In genomic region chr4:136149045-136149379, GRCm38 (mm10) we compare ENCODE assay signal across 10 mouse cellular contexts. TPM values are rescaled to one million over a fixed set of nuclear protein-coding genes. Genes with fewer than 3 reads are reported as not detected.
DNase-seq lines count a peak whose midpoint lies in the region; ATAC-seq and TF ChIP-seq lines count a peak whose summit lies in the region.
"Had no signal": no experiment of that assay in that cellular context is flagged by ENCODE, and none has a peak within 500 bp of the region (broad histone marks: within the 10 kb centered on the region; RNA-seq: fewer than 3 reads in every experiment).

No protein-coding gene starts in this region.

- WGBS in heart, adult 2 months = 86% methylated on average over 2 of the region's 2 CpGs
- WGBS in limb, embryonic 11.5 days = 63% methylated on average over 2 of the region's 2 CpGs

- no peak overlapping the region for H3K9ac ChIP-seq in heart, adult 2 months (ENCODE audit: low read depth, low read length)
- no peak overlapping the region for H3K9ac ChIP-seq in limb, embryonic 11.5 days (ENCODE audit: low read length)
- H3K9ac ChIP-seq: liver, embryonic 15.5 days had no signal

- H3K27me3 ChIP-seq in heart, adult 2 months (ENCODE audit: control insufficient read depth, insufficient read depth, low read length) = no peaks in the 10 kb centered on the region
- H3K27me3 ChIP-seq in limb, embryonic 11.5 days (ENCODE audit: control insufficient read depth, insufficient read depth, low read length) = no peaks in the 10 kb centered on the region

- no peaks in the 10 kb centered on the region for H3K79me2 ChIP-seq in heart, adult 2 months (replicated peaks; ENCODE audit: control insufficient read depth, insufficient read depth, low read length)

- no peak for TF ChIP-seq CTCF in heart, adult 2 months (IDR thresholded peaks at IDR 0.05)
- TF ChIP-seq CTCF in layer of hippocampus, adult 2 months (conservative IDR thresholded peaks at IDR 0.05) = no peak

- peaks cover 6% of the 10 kb centered on the region for H3K4me1 ChIP-seq in heart, adult 2 months (ENCODE audit: control insufficient read depth, insufficient read depth, low read length)
- H3K4me1 ChIP-seq in limb, embryonic 11.5 days (ENCODE audit: control insufficient read depth, insufficient read depth, low read length) = peaks cover 38% of the 10 kb centered on the region

- ATAC-seq in limb, embryonic 11.5 days (ENCODE audit: insufficient number of reproducible peaks, low FRiP score, low TSS enrichment, low read depth) = no peak
- ATAC-seq: activated CD4-positive, CD25-positive, alpha-beta regulatory T cell, adult 4 months had no signal

- intact Hi-C loops in heart, adult 2 months (cut with DNase I) = loop anchor here (2.0 kb wide), 1 partner anchor 78 kb away; no protein-coding TSS in a partner anchor

- DNase-seq in heart, adult 2 months = no peak
- no peak for DNase-seq in heart, adult 11 months
- DNase-seq in layer of hippocampus, adult 2 months (ENCODE audit: low spot score in 2 of 2) = no peak
- DNase-seq in layer of hippocampus, adult 11-12 months (ENCODE audit: low spot score) = no peak
- peak; percentile 22 for DNase-seq in Muller cell, postnatal 12 days (ENCODE audit: inconsistent ontology term)
- DNase-seq in limb, embryonic 11.5 days (ENCODE audit: low spot score) = no peak
- no peak for DNase-seq in cerebellum, postnatal 25 days
- no peak for DNase-seq in urinary bladder, postnatal 4 days (ENCODE audit: low spot score in 2 of 2)

- H3K9me3 ChIP-seq in limb, embryonic 11.5 days (ENCODE audit: control insufficient read depth, low read length) = no peaks in the 10 kb centered on the region
- H3K9me3 ChIP-seq: liver, embryonic 15.5 days had no signal

- peaks cover 3% of the 10 kb centered on the region for H3K36me3 ChIP-seq in heart, adult 2 months (ENCODE audit: control insufficient read depth, insufficient read depth, low read length)
- no peaks in the 10 kb centered on the region for H3K36me3 ChIP-seq in limb, embryonic 11.5 days (ENCODE audit: control insufficient read depth, insufficient read depth, low read length)
- H3K36me3 ChIP-seq: liver, embryonic 15.5 days had no signal

- no peak for TF ChIP-seq POLR2A in heart, adult 2 months (IDR thresholded peaks at IDR 0.05; ENCODE audit: insufficient read depth, low read depth, low read length)

- H3K27ac ChIP-seq in heart, adult 2 months = peak overlapping the region; percentile 93
- peak overlapping the region; percentile 85; the same call in 1 of the 2 replicates for H3K27ac ChIP-seq in layer of hippocampus, adult 2 months
- H3K27ac ChIP-seq in limb, embryonic 11.5 days (replicated peaks; ENCODE audit: low read depth, low read length) = peak overlapping the region; percentile 96
- H3K27ac ChIP-seq: liver, embryonic 15.5 days had no signal

- H3K4me2 ChIP-seq in limb, embryonic 11.5 days (ENCODE audit: low read depth, severe bottlenecking) = no peak overlapping the region

- no peak overlapping the region for H3K4me3 ChIP-seq in heart, adult 2 months
- H3K4me3 ChIP-seq in layer of hippocampus, adult 2 months = no peak overlapping the region
- H3K4me3 ChIP-seq in limb, embryonic 11.5 days (ENCODE audit: low read depth, low read length) = no peak overlapping the region

- no peak for TF ChIP-seq EP300 in heart, adult 2 months (IDR thresholded peaks at IDR 0.05; ENCODE audit: insufficient read depth, low read depth, low read length)

RNA-seq across cellular contexts. Expression of gene Id3, which starts 5.7 kb away (rescaled TPM):
- total RNA-seq in heart, adult 2 months (2021) = 10 to 100 TPM; 56.8 to 58.8 TPM
- 92.1 and 120 TPM in 2 replicates for polyA plus RNA-seq in heart, adult 2 months (2012; rRNA removed)
- 10 to 100 TPM; 45.1 to 47.4 TPM for total RNA-seq in layer of hippocampus, adult 2 months (2021)
- 534 and 581 TPM in 2 replicates for polyA plus RNA-seq in limb, embryonic 11.5 days (2014; fragmentation: Nextera tagmentation; extraction: Ambion mirVana)

RNA-seq across cellular contexts. Expression of gene E2f2, which starts 23.2 kb away (rescaled TPM):
- total RNA-seq in heart, adult 2 months (2021) = 1 to 10 TPM in 1 of 2 experiments, under 1 TPM in 1; 0.65 to 5.3 TPM
- 0.41 and 1.3 TPM in 2 replicates for polyA plus RNA-seq in heart, adult 2 months (2012; rRNA removed)
- 1 to 10 TPM in 1 of 2 experiments, under 1 TPM in 1; 0.74 to 1.5 TPM for total RNA-seq in layer of hippocampus, adult 2 months (2021)
- polyA plus RNA-seq in limb, embryonic 11.5 days (2014; fragmentation: Nextera tagmentation; extraction: Ambion mirVana) = 4.7 and 5.7 TPM in 2 replicates

RNA-seq across cellular contexts. Expression of gene Asap3, which starts 57.2 kb away (rescaled TPM):
- total RNA-seq in heart, adult 2 months (2021) = 10 to 100 TPM in 1 of 2 experiments, 1 to 10 TPM in 1; 7.8 to 10.2 TPM
- polyA plus RNA-seq in heart, adult 2 months (2012; rRNA removed) = 8.6 and 9.4 TPM in 2 replicates
- total RNA-seq in layer of hippocampus, adult 2 months (2021) = 1 to 10 TPM; 2.5 to 3.1 TPM
- 3.0 and 3.2 TPM in 2 replicates for polyA plus RNA-seq in limb, embryonic 11.5 days (2014; fragmentation: Nextera tagmentation; extraction: Ambion mirVana)
